Mouse (Mus musculus): ENCODE results near the gene Slc22a4. TPM values are rescaled to one million over a fixed set of nuclear protein-coding genes. Genes with fewer than 3 reads are reported as not detected.
"Not testable (repeated sequence)": the region's sequence is repeated elsewhere in the genome, so short reads cannot be mapped to it uniquely, and the experiment has no call there.

The Slc22a4 gene
- polyA plus RNA-seq, 1 experiment from 2014 or later = 2.3 TPM

- no peak for ATAC-seq (ENCODE audit: low FRiP score, low read depth)
- H3K9me3 ChIP-seq = no peaks in the 10 kb centered on the region
- WGBS = 58% methylated on average over 8 of the region's 8 CpGs
Observed at GRCm38 (mm10) chr11:54016051-54016450, 11.8 kb downstream of the Slc22a4 start.

GRCm38 (mm10) chr11:54012961-54013360, 14.9 kb downstream of the Slc22a4 start:
- no peaks in the 10 kb centered on the region for H3K9me3 ChIP-seq
- H3K27me3 ChIP-seq (replicated peaks) = no peaks in the 10 kb centered on the region
- H3K27ac ChIP-seq = no peak overlapping the region
- WGBS = 84% methylated on average over 5 of the region's 5 CpGs
- no peaks in the 10 kb centered on the region for H3K36me3 ChIP-seq
- no peak for ATAC-seq (ENCODE audit: low FRiP score, low read depth)
- no peaks in the 10 kb centered on the region for H3K4me1 ChIP-seq
- H3K9ac ChIP-seq = no peak overlapping the region
- H3K4me2 ChIP-seq (replicated peaks) = no peak overlapping the region
- no peak overlapping the region for H3K4me3 ChIP-seq

More at GRCm38 (mm10) chr11:54016051-54016450, 11.8 kb downstream of the Slc22a4 start:
- no peaks in the 10 kb centered on the region for H3K36me3 ChIP-seq
- H3K9ac ChIP-seq = no peak overlapping the region
- H3K27me3 ChIP-seq (replicated peaks) = no peaks in the 10 kb centered on the region
- H3K4me2 ChIP-seq (replicated peaks) = no peak overlapping the region
- H3K4me1 ChIP-seq = no peaks in the 10 kb centered on the region
- no peak overlapping the region for H3K4me3 ChIP-seq
- H3K27ac ChIP-seq = no peak overlapping the region

GRCm38 (mm10) chr11:54011255-54011654, 16.6 kb downstream of the Slc22a4 start:
- Histone ChIP-seq H3K27me3 (replicated peaks) (no peaks in the 10 kb centered on the region), H3K4me3 (no peak overlapping the region), H3K4me2 (replicated peaks) (no peak overlapping the region), H3K36me3 (no peaks in the 10 kb centered on the region), H3K27ac (no peak overlapping the region), H3K9ac (no peak overlapping the region), H3K4me1 (no peaks in the 10 kb centered on the region), H3K9me3 (no peaks in the 10 kb centered on the region)
- 93% methylated on average over 2 of the region's 2 CpGs for WGBS
- no peak for ATAC-seq (ENCODE audit: low FRiP score, low read depth)

- Histone ChIP-seq H3K4me2 (replicated peaks) (no peak overlapping the region), H3K27me3 (replicated peaks) (no peaks in the 10 kb centered on the region), H3K9ac (no peak overlapping the region), H3K4me3 (no peak overlapping the region), H3K27ac (no peak overlapping the region), H3K36me3 (no peaks in the 10 kb centered on the region), H3K9me3 (no peaks in the 10 kb centered on the region), H3K4me1 (no peaks in the 10 kb centered on the region)
- WGBS = 73% methylated on average over 10 of the region's 10 CpGs
- no peak for ATAC-seq (ENCODE audit: low FRiP score, low read depth)
Observed at GRCm38 (mm10) chr11:54008416-54008920, 19.4 kb downstream of the Slc22a4 start.

- no peak overlapping the region for H3K4me2 ChIP-seq (replicated peaks)
- 91% methylated on average over 11 of the region's 11 CpGs for WGBS
- no peak for ATAC-seq (ENCODE audit: low FRiP score, low read depth)
Observed at GRCm38 (mm10) chr11:54007717-54008116, 20.2 kb downstream of the Slc22a4 start.

GRCm38 (mm10) chr11:54006901-54007300, 21.0 kb downstream of the Slc22a4 start:
- Histone ChIP-seq H3K9me3 (no peaks in the 10 kb centered on the region), H3K4me3 (no peak overlapping the region), H3K27ac (no peak overlapping the region), H3K4me2 (replicated peaks) (no peak overlapping the region), H3K27me3 (replicated peaks) (no peaks in the 10 kb centered on the region), H3K36me3 (no peaks in the 10 kb centered on the region), H3K9ac (no peak overlapping the region), H3K4me1 (no peaks in the 10 kb centered on the region)
- no peak for ATAC-seq (ENCODE audit: low FRiP score, low read depth)
- WGBS = 63% methylated on average over 4 of the region's 4 CpGs

More at GRCm38 (mm10) chr11:54007717-54008116, 20.2 kb downstream of the Slc22a4 start:
- Histone ChIP-seq H3K9ac (no peak overlapping the region), H3K4me3 (no peak overlapping the region), H3K27ac (no peak overlapping the region), H3K36me3 (no peaks in the 10 kb centered on the region), H3K9me3 (no peaks in the 10 kb centered on the region), H3K27me3 (replicated peaks) (no peaks in the 10 kb centered on the region), H3K4me1 (no peaks in the 10 kb centered on the region)

- not testable (repeated sequence) for H3K4me3 ChIP-seq; H3K4me2 ChIP-seq (replicated peaks); H3K9ac ChIP-seq; ATAC-seq (ENCODE audit: low FRiP score, low read depth); H3K27ac ChIP-seq; H3K4me1 ChIP-seq; H3K27me3 ChIP-seq (replicated peaks); H3K36me3 ChIP-seq; H3K9me3 ChIP-seq
- 16% methylated on average over 5 of the region's 5 CpGs for WGBS
Observed at GRCm38 (mm10) chr11:54006362-54006761, 21.5 kb downstream of the Slc22a4 start.

- ATAC-seq (ENCODE audit: low FRiP score, low read depth) = no peak
- Histone ChIP-seq H3K9me3 (no peaks in the 10 kb centered on the region), H3K4me3 (no peak overlapping the region), H3K36me3 (no peaks in the 10 kb centered on the region), H3K9ac (no peak overlapping the region), H3K4me2 (replicated peaks) (no peak overlapping the region), H3K27ac (no peak overlapping the region), H3K4me1 (no peaks in the 10 kb centered on the region), H3K27me3 (replicated peaks) (no peaks in the 10 kb centered on the region)
- 82% methylated on average over 3 of the region's 3 CpGs for WGBS
Observed at GRCm38 (mm10) chr11:54004734-54005133, 23.2 kb downstream of the Slc22a4 start.

- H3K27ac ChIP-seq = no peak overlapping the region
- H3K9ac ChIP-seq = no peak overlapping the region
- H3K4me3 ChIP-seq = no peak overlapping the region
- H3K4me1 ChIP-seq = no peaks in the 10 kb centered on the region
- H3K9me3 ChIP-seq = no peaks in the 10 kb centered on the region
- 83% methylated on average over 9 of the region's 9 CpGs for WGBS
- no peaks in the 10 kb centered on the region for H3K27me3 ChIP-seq (replicated peaks)
- H3K4me2 ChIP-seq (replicated peaks) = no peak overlapping the region
- no peak for ATAC-seq (ENCODE audit: low FRiP score, low read depth)
- no peaks in the 10 kb centered on the region for H3K36me3 ChIP-seq
Observed at GRCm38 (mm10) chr11:54004221-54004620, 23.7 kb downstream of the Slc22a4 start.

GRCm38 (mm10) chr11:54002761-54003717, 24.9 kb downstream of the Slc22a4 start:
- H3K36me3 ChIP-seq; H3K4me3 ChIP-seq; H3K9ac ChIP-seq; H3K4me2 ChIP-seq (replicated peaks); ATAC-seq (ENCODE audit: low FRiP score, low read depth); H3K27me3 ChIP-seq (replicated peaks); H3K27ac ChIP-seq; H3K4me1 ChIP-seq; H3K9me3 ChIP-seq: not testable (repeated sequence)
- WGBS = 50% methylated on average over 12 of the region's 12 CpGs

GRCm38 (mm10) chr11:54002147-54002760, 25.6 kb downstream of the Slc22a4 start:
- 5% methylated on average over 5 of the region's 5 CpGs for WGBS
- H3K27ac ChIP-seq = no peak overlapping the region

GRCm38 (mm10) chr11:53997661-53998060, 30.2 kb downstream of the Slc22a4 start:
- H3K4me2 ChIP-seq (replicated peaks) = no peak overlapping the region
- WGBS = 81% methylated on average over 2 of the region's 2 CpGs
- H3K27ac ChIP-seq = no peak overlapping the region
- H3K9ac ChIP-seq = no peak overlapping the region
- no peaks in the 10 kb centered on the region for H3K4me1 ChIP-seq
- no peaks in the 10 kb centered on the region for H3K36me3 ChIP-seq
- no peak for ATAC-seq (ENCODE audit: low FRiP score, low read depth)
- H3K27me3 ChIP-seq (replicated peaks) = no peaks in the 10 kb centered on the region
- no peaks in the 10 kb centered on the region for H3K9me3 ChIP-seq
- no peak overlapping the region for H3K4me3 ChIP-seq

More at GRCm38 (mm10) chr11:54002147-54002760, 25.6 kb downstream of the Slc22a4 start:
- Histone ChIP-seq H3K27me3 (replicated peaks) (no peaks in the 10 kb centered on the region), H3K4me1 (no peaks in the 10 kb centered on the region), H3K36me3 (no peaks in the 10 kb centered on the region), H3K9me3 (no peaks in the 10 kb centered on the region), H3K9ac (no peak overlapping the region), H3K4me2 (replicated peaks) (no peak overlapping the region), H3K4me3 (no peak overlapping the region)
- no peak for ATAC-seq (ENCODE audit: low FRiP score, low read depth)
